17 mouse cellular contexts compared by ENCODE assay signal in the genomic region with DNA sequence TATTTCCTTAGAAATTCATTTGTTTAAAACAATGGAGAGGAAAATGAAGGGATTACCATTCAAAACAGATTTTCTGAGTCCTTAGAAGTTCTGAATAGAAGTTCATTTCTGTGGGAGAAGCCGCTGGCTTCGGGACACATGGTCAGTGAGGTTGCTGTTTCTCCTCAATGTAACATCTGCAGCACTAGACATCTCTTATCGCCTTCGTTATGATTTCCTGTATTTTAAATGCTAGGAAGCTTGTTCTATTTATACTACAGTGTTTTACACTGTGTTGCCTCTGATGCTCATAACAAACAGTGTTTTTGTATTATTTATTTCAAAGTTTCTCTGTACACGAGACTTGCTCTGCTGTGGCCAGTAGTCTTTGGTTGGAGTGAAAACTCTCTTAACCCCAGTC.
"Had no signal": no experiment of that assay in that cellular context is flagged by ENCODE, and none has a peak within 500 bp of the region (broad histone marks: within the 10 kb centered on the region; RNA-seq: fewer than 3 reads in every experiment).

No protein-coding gene starts in this region.

- H3K9me3 ChIP-seq: limb, embryonic 12.5 days; midbrain, embryonic 12.5 days; neural tube, embryonic 13.5 days; stomach, embryonic 15.5 days had no signal

- H3K4me2 ChIP-seq: limb, embryonic 12.5 days; lung, embryonic 14.5 days; midbrain, embryonic 12.5 days; neural tube, embryonic 13.5 days; stomach, embryonic 15.5 days had no signal

- H3K9ac ChIP-seq: limb, embryonic 12.5 days; liver, embryonic 14.5 days; lung, embryonic 14.5 days; midbrain, embryonic 12.5 days; neural tube, embryonic 13.5 days; stomach, embryonic 15.5 days had no signal

- DNase-seq: kidney, adult 2 months; kidney, postnatal 10 days; kidney, postnatal 4 days; liver; lung, embryonic 14.5 days; retina, postnatal 1 day; right cerebral cortex, postnatal 14 days; thymus, adult 2 months; thymus, postnatal 25 days had no signal

- H3K27ac ChIP-seq: layer of hippocampus, adult 2 months; limb, embryonic 12.5 days; liver, embryonic 14.5 days; macrophage; midbrain, embryonic 12.5 days; neural tube, embryonic 13.5 days; stomach, embryonic 15.5 days had no signal

- ATAC-seq: midbrain, embryonic 16.5 days had no signal

- H3K27me3 ChIP-seq: limb, embryonic 12.5 days; midbrain, embryonic 12.5 days; neural tube, embryonic 13.5 days; stomach, embryonic 15.5 days had no signal

- H3K4me3 ChIP-seq: layer of hippocampus, adult 2 months; limb, embryonic 12.5 days; midbrain, embryonic 12.5 days; neural tube, embryonic 13.5 days; stomach, embryonic 15.5 days had no signal

- H3K36me3 ChIP-seq: limb, embryonic 12.5 days; midbrain, embryonic 12.5 days; neural tube, embryonic 13.5 days; stomach, embryonic 15.5 days had no signal
